Mouse (Mus musculus) lung, postnatal 14 days (tissue): ENCODE measurements at regions not wholly inside any gene's neighbourhood (a gene's known extent, or its start where the extent isn't known, plus 50 kb on each side); places are given as distances from the start of the nearest gene placed in this dataset.
"Not testable (repeated sequence)": the region's sequence is repeated elsewhere in the genome, so short reads cannot be mapped to it uniquely, and the experiment has no call there.

ENCODE experiments used
- DNase-seq: peaks from one replicate; pipeline ENCODE4 v3.0.0; 2021

- not testable (repeated sequence) for DNase-seq
These were observed 448.6 kb upstream of the Cobl start for GRCm38 (mm10) chr11:12913401-12913800.

DNA sequence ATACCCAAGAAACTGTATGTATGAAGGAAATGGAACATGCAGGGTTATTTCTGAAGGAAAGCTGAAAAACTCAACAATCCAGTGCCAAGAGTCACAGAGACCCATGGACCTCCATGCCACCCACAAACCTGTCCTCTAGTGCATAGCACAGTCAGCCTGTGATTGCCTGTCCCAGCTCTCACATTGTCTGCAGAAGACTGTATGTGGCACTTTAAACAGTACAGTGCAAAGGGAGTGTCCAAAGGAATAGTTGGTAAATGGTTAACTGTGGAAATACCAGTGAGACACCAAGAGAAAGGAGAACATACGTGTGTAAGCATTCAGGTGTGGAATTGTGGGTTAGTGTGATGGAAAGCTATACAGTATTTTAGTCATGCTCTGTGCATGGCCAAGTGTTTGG is 409.0 kb upstream of the Cobl start:
- no peak for DNase-seq

DNA sequence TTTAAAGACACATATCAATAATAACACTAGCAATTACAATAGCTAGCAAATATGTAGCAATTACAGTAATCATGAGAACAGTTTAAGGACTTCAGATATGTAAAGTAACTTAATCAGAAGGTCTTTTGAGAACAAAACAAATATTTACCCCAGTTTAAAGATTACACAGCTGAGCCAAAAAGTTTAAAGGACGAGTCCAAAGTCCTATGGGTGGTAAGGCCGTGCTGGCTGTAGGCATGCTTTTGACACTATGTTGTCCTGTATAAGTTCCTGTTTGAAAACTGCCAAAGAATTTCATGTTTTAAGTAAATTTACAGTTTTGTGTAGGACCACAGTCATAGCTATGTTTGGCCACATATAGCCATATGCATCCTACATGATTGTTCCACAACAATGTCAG is 408.0 kb upstream of the Cobl start:
- DNase-seq, result no peak

DNA sequence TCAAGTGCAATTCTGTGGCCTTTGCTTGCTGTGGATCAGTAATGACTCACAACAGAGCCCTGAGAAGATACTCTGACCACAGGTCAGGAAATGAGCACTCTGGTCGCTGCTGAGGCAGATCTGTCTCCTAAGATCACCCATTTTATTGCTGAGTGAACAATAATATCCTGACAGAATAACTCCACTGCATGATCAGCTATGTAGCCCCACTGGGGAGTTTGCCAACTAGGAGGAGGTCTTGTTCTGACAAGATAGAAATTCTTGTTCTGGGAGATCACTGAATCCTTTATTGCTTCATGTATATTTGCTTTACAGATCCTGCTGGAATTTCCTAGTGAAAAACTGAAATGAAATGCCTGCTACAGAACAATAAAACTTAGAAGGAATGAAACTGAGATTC is 407.6 kb upstream of the Cobl start:
- no peak for DNase-seq

GRCm38 (mm10) chr11:12867541-12867940 is 402.8 kb upstream of the Cobl start:
- no peak for DNase-seq

- DNase-seq, result no peak
These were observed 400.4 kb upstream of the Cobl start for GRCm38 (mm10) chr11:12865034-12865620.

DNA sequence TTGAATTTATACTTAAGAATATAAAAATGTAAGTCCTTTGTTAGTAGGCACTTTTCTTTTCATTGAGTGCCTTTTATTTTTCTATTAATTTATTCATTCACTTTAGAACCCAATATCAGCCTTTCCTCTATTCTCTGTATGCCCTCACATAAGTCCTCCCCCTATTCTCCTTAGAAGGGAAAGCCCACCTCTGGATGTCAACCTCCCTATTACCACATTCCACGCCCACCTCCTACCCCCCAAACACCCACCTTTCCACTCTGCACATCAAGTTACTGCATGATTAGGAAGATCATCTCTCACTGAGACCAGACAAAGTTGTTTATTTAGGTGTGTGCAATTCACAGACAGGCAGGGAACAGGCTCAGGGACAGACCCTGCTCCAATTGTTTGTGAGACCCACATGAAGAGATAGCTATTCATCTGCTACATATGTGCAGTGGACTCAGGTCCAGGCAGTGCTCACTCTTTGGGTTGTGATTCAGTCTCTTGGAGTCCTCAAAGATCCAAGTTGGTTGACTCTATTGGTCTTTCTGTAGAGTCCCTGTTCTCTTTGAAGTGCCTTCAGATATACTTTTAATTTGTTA is 394.7 kb upstream of the Cobl start:
- no peak for DNase-seq

GRCm38 (mm10) chr11:12858274-12858884 is 393.6 kb upstream of the Cobl start:
- DNase-seq, result no peak

- DNase-seq, result no peak
These were observed 392.8 kb upstream of the Cobl start for GRCm38 (mm10) chr11:12857358-12858199.

- no peak for DNase-seq
These were observed 383.0 kb upstream of the Cobl start for GRCm38 (mm10) chr11:12847793-12848192.

GRCm38 (mm10) chr11:12843631-12844423 is 379.1 kb upstream of the Cobl start:
- DNase-seq, result no peak

GRCm38 (mm10) chr11:12841393-12841792 is 376.6 kb upstream of the Cobl start:
- no peak for DNase-seq

GRCm38 (mm10) chr11:12837920-12838319 is 373.2 kb upstream of the Cobl start:
- DNase-seq, result no peak

DNA sequence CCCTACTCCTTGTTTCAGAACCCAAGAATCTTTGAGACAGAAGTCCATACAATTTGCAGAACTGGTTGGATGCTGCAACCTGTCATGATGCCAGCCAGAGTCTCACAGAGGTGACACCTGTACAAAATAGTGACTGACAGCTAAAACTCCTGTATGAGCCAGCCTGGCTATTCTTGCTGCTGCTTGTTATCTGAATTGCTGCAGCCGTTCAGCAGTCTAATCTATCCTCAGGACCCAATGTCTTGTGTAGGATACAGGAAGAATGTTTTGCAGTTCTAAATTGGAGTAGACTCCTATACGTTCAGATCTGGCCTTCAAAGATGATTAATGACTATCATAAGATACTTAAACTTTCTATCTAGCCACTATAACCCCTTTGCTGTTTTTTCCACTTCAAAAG is 372.6 kb upstream of the Cobl start:
- DNase-seq, result no peak

DNA sequence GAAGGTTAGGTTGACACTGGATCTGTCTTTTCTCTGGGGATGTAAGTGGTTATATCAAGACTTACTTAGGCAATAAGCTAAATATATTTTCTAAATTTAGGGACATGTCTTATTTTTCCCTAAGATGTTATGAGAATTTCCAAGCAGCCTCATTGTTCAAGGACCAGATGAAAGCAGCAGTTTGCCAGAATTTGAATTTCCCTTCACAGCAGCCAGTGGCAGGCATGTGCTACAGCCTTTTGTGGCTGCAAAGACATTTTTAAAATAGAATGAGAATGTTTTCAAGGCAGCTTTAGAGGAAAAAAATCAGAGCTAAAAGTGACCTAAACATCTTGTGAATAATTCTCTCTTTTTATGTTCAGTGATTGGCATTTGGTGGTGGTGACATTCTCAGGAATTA is 371.6 kb upstream of the Cobl start:
- no peak for DNase-seq

DNA sequence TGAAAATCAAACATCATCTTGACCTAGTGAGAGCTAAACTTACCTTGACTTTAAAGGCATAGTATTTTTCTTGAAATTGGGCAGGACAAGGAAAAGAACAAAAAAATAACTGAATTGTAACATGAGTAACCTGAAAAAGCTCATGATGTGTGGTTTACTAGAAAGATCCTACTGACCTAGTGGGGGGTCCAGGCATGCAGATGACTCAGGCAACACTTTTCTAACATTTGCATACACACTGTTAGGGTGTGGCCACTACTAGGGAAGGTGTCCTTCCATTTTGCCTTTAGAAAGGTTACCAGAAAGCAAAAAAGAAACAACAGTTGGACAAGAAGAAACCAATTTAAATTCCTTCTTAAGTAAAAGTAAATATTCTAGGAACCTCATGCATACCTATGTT is 347.3 kb upstream of the Cobl start:
- no peak for DNase-seq

DNA sequence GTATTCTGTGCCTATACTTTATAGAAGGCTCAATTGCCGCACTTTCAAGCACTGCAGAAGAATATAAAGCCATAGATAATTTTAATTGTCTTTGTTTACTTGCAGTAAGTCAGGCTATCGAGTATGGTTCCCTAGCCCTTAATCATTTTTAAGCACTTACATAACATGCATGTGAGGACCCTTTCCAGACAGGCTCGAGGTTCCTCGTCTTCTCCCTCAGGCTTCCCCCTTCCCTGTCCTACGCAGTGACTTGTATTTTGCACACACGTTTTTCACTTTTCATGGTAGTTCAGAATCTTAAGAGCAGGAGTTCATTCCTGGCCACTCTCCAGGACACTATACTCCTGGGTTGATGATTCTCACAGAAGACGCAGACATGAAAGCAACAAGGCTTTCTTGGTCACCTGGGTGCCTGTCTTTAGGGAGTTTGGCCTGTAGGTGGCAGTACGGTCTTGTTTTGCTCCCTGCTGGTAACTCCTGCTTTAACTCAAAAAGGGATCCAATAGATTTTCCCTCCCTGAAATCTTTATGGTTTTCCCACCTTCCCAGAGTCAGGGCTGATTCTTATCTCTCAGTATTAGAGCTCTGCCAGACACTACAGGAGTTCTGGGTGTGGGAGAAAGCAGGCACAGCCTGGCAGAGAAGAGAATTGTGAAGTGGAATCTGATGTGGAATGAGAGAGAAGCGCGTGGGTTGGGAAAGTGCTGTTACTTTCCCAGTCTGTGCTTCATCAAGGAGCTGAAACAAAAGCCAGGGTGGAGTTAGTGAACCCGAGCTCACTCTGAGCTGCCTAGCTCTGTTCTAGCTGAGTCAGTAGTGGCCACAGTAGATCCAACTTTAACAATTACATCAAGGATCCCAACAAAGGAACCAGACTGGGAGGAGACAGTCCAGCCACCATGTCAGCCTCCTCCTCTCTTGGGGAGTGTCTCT is 346.5 kb upstream of the Cobl start:
- peak; percentile 17 for DNase-seq
